Mouse (Mus musculus): ENCODE data around the gene Grip1. TPM values are rescaled to one million over a fixed set of nuclear protein-coding genes. Genes with fewer than 3 reads are reported as not detected.

Gene Grip1
- polyA plus RNA-seq, 1 experiment from 2014 or later, result 5.4 TPM

GRCm38 (mm10) chr10:119454106-119454667, 557 bp downstream of the Grip1 start:
- peak; percentile 78 for ATAC-seq (ENCODE audit: low FRiP score, low TSS enrichment)
- Histone ChIP-seq H3K4me1 (ENCODE audit: control insufficient read depth, insufficient read depth, low read length) (peaks cover 13% of the 10 kb centered on the region; the same call in 1 of the 2 replicates), H3K4me3 (ENCODE audit: low read length) (peak overlapping the region; percentile 75), H3K36me3 (ENCODE audit: control insufficient read depth, insufficient read depth, low read length) (no peaks in the 10 kb centered on the region), H3K9ac (ENCODE audit: low read depth, low read length) (peak overlapping the region; percentile 79), H3K9me3 (ENCODE audit: control insufficient read depth, low read length) (no peaks in the 10 kb centered on the region), H3K27ac (ENCODE audit: low read depth, low read length) (peak overlapping the region; percentile 59; the same call in 1 of the 2 replicates), H3K4me2 (replicated peaks; ENCODE audit: low read depth, low read length) (peak overlapping the region; percentile 96), H3K27me3 (ENCODE audit: control insufficient read depth, insufficient read depth, low read length) (no peaks in the 10 kb centered on the region; the same call in 1 of the 2 replicates)
- WGBS, result under 1% methylated on average over 39 of the region's 57 CpGs

- no peaks in the 10 kb centered on the region for H3K36me3 ChIP-seq (ENCODE audit: control insufficient read depth, insufficient read depth, low read length)
- H3K9me3 ChIP-seq (ENCODE audit: control insufficient read depth, low read length), result no peaks in the 10 kb centered on the region
- peaks cover 13% of the 10 kb centered on the region; the same call in 1 of the 2 replicates for H3K4me1 ChIP-seq (ENCODE audit: control insufficient read depth, insufficient read depth, low read length)
- H3K4me3 ChIP-seq (ENCODE audit: low read length), result peak overlapping the region; percentile 75
- H3K27ac ChIP-seq (ENCODE audit: low read depth, low read length), result peak overlapping the region; percentile 59; the same call in 1 of the 2 replicates
- no peaks in the 10 kb centered on the region; the same call in 1 of the 2 replicates for H3K27me3 ChIP-seq (ENCODE audit: control insufficient read depth, insufficient read depth, low read length)
- peak overlapping the region; percentile 96 for H3K4me2 ChIP-seq (replicated peaks; ENCODE audit: low read depth, low read length)
- under 1% methylated on average over 31 of the region's 31 CpGs for WGBS
- ATAC-seq (ENCODE audit: low FRiP score, low TSS enrichment), result peak; percentile 11; the same call in 1 of the 2 replicates
- peak overlapping the region; percentile 79 for H3K9ac ChIP-seq (ENCODE audit: low read depth, low read length)
These were observed 1.3 kb downstream of the Grip1 start for GRCm38 (mm10) chr10:119454668-119455542.

- WGBS, result 11% methylated on average over 10 of the region's 10 CpGs
- ATAC-seq (ENCODE audit: low FRiP score, low TSS enrichment), result no peak
- Histone ChIP-seq H3K9me3 (ENCODE audit: control insufficient read depth, low read length) (no peaks in the 10 kb centered on the region), H3K4me1 (ENCODE audit: control insufficient read depth, insufficient read depth, low read length) (peaks cover 16% of the 10 kb centered on the region), H3K27me3 (ENCODE audit: control insufficient read depth, insufficient read depth, low read length) (no peaks in the 10 kb centered on the region; the same call in 1 of the 2 replicates), H3K9ac (ENCODE audit: low read depth, low read length) (peak overlapping the region; percentile 79; the same call in 1 of the 2 replicates), H3K27ac (ENCODE audit: low read depth, low read length) (no peak overlapping the region), H3K4me3 (ENCODE audit: low read length) (peak overlapping the region; percentile 75), H3K36me3 (ENCODE audit: control insufficient read depth, insufficient read depth, low read length) (no peaks in the 10 kb centered on the region), H3K4me2 (replicated peaks; ENCODE audit: low read depth, low read length) (peak overlapping the region; percentile 96)
These were observed 1.9 kb downstream of the Grip1 start for GRCm38 (mm10) chr10:119455543-119455940.

GRCm38 (mm10) chr10:119457121-119457520, 3.5 kb downstream of the Grip1 start:
- no peak for ATAC-seq (ENCODE audit: low FRiP score, low TSS enrichment)
- WGBS, result 85% methylated on average over 5 of the region's 5 CpGs
- Histone ChIP-seq H3K4me3 (ENCODE audit: low read length) (no peak overlapping the region), H3K9ac (ENCODE audit: low read depth, low read length) (no peak overlapping the region), H3K27ac (ENCODE audit: low read depth, low read length) (no peak overlapping the region), H3K27me3 (ENCODE audit: control insufficient read depth, insufficient read depth, low read length) (no peaks in the 10 kb centered on the region; the same call in 1 of the 2 replicates), H3K4me1 (ENCODE audit: control insufficient read depth, insufficient read depth, low read length) (peaks cover 18% of the 10 kb centered on the region), H3K36me3 (ENCODE audit: control insufficient read depth, insufficient read depth, low read length) (no peaks in the 10 kb centered on the region), H3K4me2 (replicated peaks; ENCODE audit: low read depth, low read length) (no peak overlapping the region), H3K9me3 (ENCODE audit: control insufficient read depth, low read length) (no peaks in the 10 kb centered on the region)

- H3K27me3 ChIP-seq (ENCODE audit: control insufficient read depth, insufficient read depth, low read length), result no peaks in the 10 kb centered on the region; the same call in 1 of the 2 replicates
- H3K9me3 ChIP-seq (ENCODE audit: control insufficient read depth, low read length), result no peaks in the 10 kb centered on the region
- no peak for ATAC-seq (ENCODE audit: low FRiP score, low TSS enrichment)
- no peak overlapping the region for H3K27ac ChIP-seq (ENCODE audit: low read depth, low read length)
- H3K4me1 ChIP-seq (ENCODE audit: control insufficient read depth, insufficient read depth, low read length), result peaks cover 18% of the 10 kb centered on the region
- no peak overlapping the region for H3K9ac ChIP-seq (ENCODE audit: low read depth, low read length)
- no peaks in the 10 kb centered on the region for H3K36me3 ChIP-seq (ENCODE audit: control insufficient read depth, insufficient read depth, low read length)
- no peak overlapping the region for H3K4me3 ChIP-seq (ENCODE audit: low read length)
- no peak overlapping the region for H3K4me2 ChIP-seq (replicated peaks; ENCODE audit: low read depth, low read length)
- WGBS, result 82% methylated on average over 2 of the region's 2 CpGs
These were observed 5.4 kb downstream of the Grip1 start for GRCm38 (mm10) chr10:119458991-119459390.

GRCm38 (mm10) chr10:119463345-119463744, 9.7 kb downstream of the Grip1 start:
- no peaks in the 10 kb centered on the region for H3K9me3 ChIP-seq (ENCODE audit: control insufficient read depth, low read length)
- no peaks in the 10 kb centered on the region for H3K36me3 ChIP-seq (ENCODE audit: control insufficient read depth, insufficient read depth, low read length)
- no peak overlapping the region for H3K27ac ChIP-seq (ENCODE audit: low read depth, low read length)
- no peaks in the 10 kb centered on the region for H3K27me3 ChIP-seq (ENCODE audit: control insufficient read depth, insufficient read depth, low read length)
- no peak overlapping the region for H3K4me2 ChIP-seq (replicated peaks; ENCODE audit: low read depth, low read length)
- 90% methylated on average over 7 of the region's 7 CpGs for WGBS
- no peak for ATAC-seq (ENCODE audit: low FRiP score, low TSS enrichment)
- H3K4me1 ChIP-seq (ENCODE audit: control insufficient read depth, insufficient read depth, low read length), result peaks cover 5% of the 10 kb centered on the region; the same call in 1 of the 2 replicates
- H3K9ac ChIP-seq (ENCODE audit: low read depth, low read length), result no peak overlapping the region
- H3K4me3 ChIP-seq (ENCODE audit: low read length), result no peak overlapping the region

- no peak for ATAC-seq (ENCODE audit: low FRiP score, low TSS enrichment)
- peaks cover 5% of the 10 kb centered on the region; the same call in 1 of the 2 replicates for H3K4me1 ChIP-seq (ENCODE audit: control insufficient read depth, insufficient read depth, low read length)
- H3K9me3 ChIP-seq (ENCODE audit: control insufficient read depth, low read length), result no peaks in the 10 kb centered on the region
- no peak overlapping the region for H3K4me3 ChIP-seq (ENCODE audit: low read length)
- 84% methylated on average over 7 of the region's 7 CpGs for WGBS
- H3K4me2 ChIP-seq (replicated peaks; ENCODE audit: low read depth, low read length), result no peak overlapping the region
- no peaks in the 10 kb centered on the region for H3K36me3 ChIP-seq (ENCODE audit: control insufficient read depth, insufficient read depth, low read length)
- no peaks in the 10 kb centered on the region for H3K27me3 ChIP-seq (ENCODE audit: control insufficient read depth, insufficient read depth, low read length)
- no peak overlapping the region for H3K9ac ChIP-seq (ENCODE audit: low read depth, low read length)
- no peak overlapping the region for H3K27ac ChIP-seq (ENCODE audit: low read depth, low read length)
These were observed 10.2 kb downstream of the Grip1 start for GRCm38 (mm10) chr10:119463793-119464192.

GRCm38 (mm10) chr10:119467976-119468375, 14.3 kb downstream of the Grip1 start:
- Histone ChIP-seq H3K9me3 (ENCODE audit: control insufficient read depth, low read length) (no peaks in the 10 kb centered on the region), H3K4me1 (ENCODE audit: control insufficient read depth, insufficient read depth, low read length) (no peaks in the 10 kb centered on the region), H3K4me2 (replicated peaks; ENCODE audit: low read depth, low read length) (no peak overlapping the region), H3K9ac (ENCODE audit: low read depth, low read length) (no peak overlapping the region), H3K27ac (ENCODE audit: low read depth, low read length) (no peak overlapping the region), H3K4me3 (ENCODE audit: low read length) (no peak overlapping the region), H3K36me3 (ENCODE audit: control insufficient read depth, insufficient read depth, low read length) (no peaks in the 10 kb centered on the region), H3K27me3 (ENCODE audit: control insufficient read depth, insufficient read depth, low read length) (no peaks in the 10 kb centered on the region)
- no peak for ATAC-seq (ENCODE audit: low FRiP score, low TSS enrichment)
- 93% methylated on average over 18 of the region's 18 CpGs for WGBS

- Histone ChIP-seq H3K9ac (ENCODE audit: low read depth, low read length) (no peak overlapping the region), H3K36me3 (ENCODE audit: control insufficient read depth, insufficient read depth, low read length) (no peaks in the 10 kb centered on the region), H3K27me3 (ENCODE audit: control insufficient read depth, insufficient read depth, low read length) (no peaks in the 10 kb centered on the region), H3K27ac (ENCODE audit: low read depth, low read length) (no peak overlapping the region), H3K4me1 (ENCODE audit: control insufficient read depth, insufficient read depth, low read length) (no peaks in the 10 kb centered on the region), H3K4me3 (ENCODE audit: low read length) (no peak overlapping the region), H3K4me2 (replicated peaks; ENCODE audit: low read depth, low read length) (no peak overlapping the region), H3K9me3 (ENCODE audit: control insufficient read depth, low read length) (no peaks in the 10 kb centered on the region)
- WGBS, result 76% methylated on average over 1 of the region's 1 CpGs
- no peak for ATAC-seq (ENCODE audit: low FRiP score, low TSS enrichment)
These were observed 16.5 kb downstream of the Grip1 start for GRCm38 (mm10) chr10:119470096-119470495.

All from kidney, embryonic 14.5 days (tissue).